Mouse (Mus musculus): ENCODE results near the gene Adrm1. TPM values are rescaled to one million over a fixed set of nuclear protein-coding genes. Genes with fewer than 3 reads are reported as not detected.

Gene Adrm1
- polyA plus RNA-seq, 1 experiment: 45.5 TPM

DNA sequence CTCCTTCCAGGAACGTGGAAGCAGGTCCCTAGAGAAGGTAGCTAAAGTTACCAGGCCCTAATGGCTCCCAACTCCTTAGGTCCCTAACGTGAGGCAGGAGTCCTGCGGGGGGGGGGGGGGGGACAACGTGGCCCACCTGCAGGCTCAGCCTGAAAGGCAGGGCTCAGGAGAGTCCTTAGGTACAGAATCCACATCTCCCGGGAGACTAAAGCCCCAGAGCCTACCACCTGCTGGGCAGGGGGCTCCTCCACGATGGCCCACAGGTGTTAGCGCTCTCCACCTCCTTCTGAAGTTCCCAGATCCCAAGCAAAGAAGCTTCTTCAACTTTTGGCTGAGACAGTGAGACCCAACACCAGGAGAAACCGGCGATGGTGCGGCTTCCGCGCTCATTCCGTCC lies 53.4 kb downstream of the Adrm1 start:
- TF ChIP-seq POLR2A (IDR thresholded peaks at IDR 0.05; ENCODE audit: borderline replicate concordance, control insufficient read depth, low read depth, low read length) (no peak), CTCF (IDR thresholded peaks at IDR 0.05; ENCODE audit: control insufficient read depth, insufficient read depth, low read length) (no peak)

DNA sequence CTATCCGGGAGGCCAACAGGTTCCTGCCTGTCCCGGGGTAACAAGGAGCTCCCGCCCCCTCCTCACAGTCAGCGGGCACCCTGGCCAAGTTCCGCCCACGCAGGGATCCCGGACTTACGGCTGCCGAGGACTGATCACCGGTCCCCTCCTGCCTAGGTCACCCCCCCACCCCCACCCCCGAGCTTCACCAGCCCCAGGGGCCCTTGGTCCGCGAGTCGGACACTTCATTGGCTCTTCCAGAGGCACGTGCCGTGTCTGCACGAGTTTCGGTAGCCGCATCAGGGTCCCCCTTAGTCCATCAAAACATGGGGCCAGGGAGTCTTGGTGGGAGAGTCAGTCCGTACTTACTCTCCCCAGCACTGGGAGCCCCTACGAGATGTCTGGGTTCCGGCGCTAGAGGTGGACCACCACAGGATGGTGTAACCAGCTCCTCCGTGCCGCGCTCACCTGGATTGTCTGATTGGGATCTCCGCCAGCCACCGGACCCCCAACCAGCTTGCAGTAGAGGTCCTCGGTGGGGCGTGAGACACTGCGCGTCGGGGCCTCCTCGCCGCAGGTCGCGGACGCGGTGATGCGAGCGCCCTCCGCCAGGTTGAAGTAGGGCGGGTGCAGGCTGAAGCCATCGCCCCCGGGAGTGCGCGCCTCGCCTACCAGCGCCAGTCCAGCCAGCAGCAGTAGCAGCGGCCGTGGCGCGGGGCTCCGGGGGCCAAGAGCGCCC lies 53.9 kb downstream of the Adrm1 start:
- under 1% methylated on average over 55 of the region's 55 CpGs for WGBS
- no peak overlapping the region for H3K4me3 ChIP-seq (replicated peaks; ENCODE audit: control insufficient read depth, low read depth, low read length)
- no peak overlapping the region for H3K27ac ChIP-seq (ENCODE audit: control insufficient read depth, insufficient read depth, low read depth, low read length, poor library complexity)
- no peak for TF ChIP-seq POLR2A (IDR thresholded peaks at IDR 0.05; ENCODE audit: borderline replicate concordance, control insufficient read depth, low read depth, low read length)
- no peaks in the 10 kb centered on the region; the same call in 1 of the 2 replicates for H3K4me1 ChIP-seq (ENCODE audit: control insufficient read depth, insufficient read depth, low read length)

More for the DNA sequence above, 53.4 kb downstream of the Adrm1 start:
- H3K4me1 ChIP-seq (ENCODE audit: control insufficient read depth, insufficient read depth, low read length): no peaks in the 10 kb centered on the region; the same call in 1 of the 2 replicates
- H3K4me3 ChIP-seq (replicated peaks; ENCODE audit: control insufficient read depth, low read depth, low read length): no peak overlapping the region
- WGBS: 14% methylated on average over 13 of the region's 13 CpGs
- H3K27ac ChIP-seq (ENCODE audit: control insufficient read depth, insufficient read depth, low read depth, low read length, poor library complexity): no peak overlapping the region

Other genes starting within 250 kb of the Adrm1 start
- 14.0 and 22.9 TPM in 2 replicates for gene Taf4, start 194.8 kb upstream of the Adrm1 start, polyA plus RNA-seq (2011; ENCODE audit: insufficient read depth, insufficient read length, low replicate concordance, missing spikeins)
- gene Lsm14b, start 146.5 kb upstream of the Adrm1 start, polyA plus RNA-seq (2011; ENCODE audit: insufficient read depth, insufficient read length, low replicate concordance, missing spikeins): 19.9 and 37.9 TPM in 2 replicates
- 81.3 and 149 TPM in 2 replicates for gene Psma7, start 129.1 kb upstream of the Adrm1 start, polyA plus RNA-seq (2011; ENCODE audit: insufficient read depth, insufficient read length, low replicate concordance, missing spikeins)
- gene Ss18l1, start 129.0 kb upstream of the Adrm1 start, polyA plus RNA-seq (2011; ENCODE audit: insufficient read depth, insufficient read length, low replicate concordance, missing spikeins): 1.4 and 1.9 TPM in 2 replicates
- gene Mtg2, start 100.9 kb upstream of the Adrm1 start, polyA plus RNA-seq (2011; ENCODE audit: insufficient read depth, insufficient read length, low replicate concordance, missing spikeins): 3.5 and 8.2 TPM in 2 replicates
- not detected in 2 replicates for gene Hrh3, start 67.0 kb upstream of the Adrm1 start, polyA plus RNA-seq (2011; ENCODE audit: insufficient read depth, insufficient read length, low replicate concordance, missing spikeins)
- gene Osbpl2, start 52.2 kb upstream of the Adrm1 start, polyA plus RNA-seq (2011; ENCODE audit: insufficient read depth, insufficient read length, low replicate concordance, missing spikeins): 10.2 and 14.2 TPM in 2 replicates
- 1.5 and 6.6 TPM in 2 replicates for gene Lama5, start 54.4 kb downstream of the Adrm1 start, polyA plus RNA-seq (2011; ENCODE audit: insufficient read depth, insufficient read length, low replicate concordance, missing spikeins)
- gene Rps21, start 85.9 kb downstream of the Adrm1 start, polyA plus RNA-seq (2011; ENCODE audit: insufficient read depth, insufficient read length, low replicate concordance, missing spikeins): 1,144 and 1,728 TPM in 2 replicates
- gene Cables2, start 102.0 kb downstream of the Adrm1 start, polyA plus RNA-seq (2011; ENCODE audit: insufficient read depth, insufficient read length, low replicate concordance, missing spikeins): 12.2 and 16.3 TPM in 2 replicates
- not detected in 2 replicates for gene Rbbp8nl, start 118.4 kb downstream of the Adrm1 start, polyA plus RNA-seq (2011; ENCODE audit: insufficient read depth, insufficient read length, low replicate concordance, missing spikeins)
- gene Gata5, start 163.2 kb downstream of the Adrm1 start, polyA plus RNA-seq (2011; ENCODE audit: insufficient read depth, insufficient read length, low replicate concordance, missing spikeins): not detected in 2 replicates